Mouse (Mus musculus): ENCODE data around the gene F13b. TPM values are rescaled to one million over a fixed set of nuclear protein-coding genes. Genes with fewer than 3 reads are reported as not detected.

Gene F13b
- not detected for polyA plus RNA-seq (2017; shearing (Covaris generic))

DNA sequence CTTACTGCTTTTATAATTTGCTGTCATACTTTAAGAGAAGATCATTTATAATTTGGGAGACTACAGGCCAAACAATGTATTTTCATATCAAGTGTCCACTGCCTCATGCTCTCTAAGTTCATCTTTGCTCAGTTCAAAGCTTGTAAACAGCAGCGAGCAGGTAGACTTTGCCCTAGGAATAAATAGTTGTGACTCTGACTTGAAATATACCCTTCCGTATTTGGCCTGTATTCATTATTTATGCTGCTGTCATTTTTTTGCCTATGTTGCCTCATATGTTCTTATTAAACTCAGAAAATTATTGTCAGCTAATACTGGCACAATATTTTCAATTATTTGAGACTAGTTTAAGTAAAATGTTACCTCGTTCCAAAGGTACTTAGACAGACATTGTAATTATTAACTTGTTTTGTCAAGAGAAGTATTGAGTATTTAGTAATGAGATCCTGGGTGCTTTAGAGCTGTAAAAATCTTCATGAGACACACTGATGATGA, at the start of gene F13b:
F13b (plus strand) TSS at position 445 of the 495 bp plus-strand sequence.

DNA sequence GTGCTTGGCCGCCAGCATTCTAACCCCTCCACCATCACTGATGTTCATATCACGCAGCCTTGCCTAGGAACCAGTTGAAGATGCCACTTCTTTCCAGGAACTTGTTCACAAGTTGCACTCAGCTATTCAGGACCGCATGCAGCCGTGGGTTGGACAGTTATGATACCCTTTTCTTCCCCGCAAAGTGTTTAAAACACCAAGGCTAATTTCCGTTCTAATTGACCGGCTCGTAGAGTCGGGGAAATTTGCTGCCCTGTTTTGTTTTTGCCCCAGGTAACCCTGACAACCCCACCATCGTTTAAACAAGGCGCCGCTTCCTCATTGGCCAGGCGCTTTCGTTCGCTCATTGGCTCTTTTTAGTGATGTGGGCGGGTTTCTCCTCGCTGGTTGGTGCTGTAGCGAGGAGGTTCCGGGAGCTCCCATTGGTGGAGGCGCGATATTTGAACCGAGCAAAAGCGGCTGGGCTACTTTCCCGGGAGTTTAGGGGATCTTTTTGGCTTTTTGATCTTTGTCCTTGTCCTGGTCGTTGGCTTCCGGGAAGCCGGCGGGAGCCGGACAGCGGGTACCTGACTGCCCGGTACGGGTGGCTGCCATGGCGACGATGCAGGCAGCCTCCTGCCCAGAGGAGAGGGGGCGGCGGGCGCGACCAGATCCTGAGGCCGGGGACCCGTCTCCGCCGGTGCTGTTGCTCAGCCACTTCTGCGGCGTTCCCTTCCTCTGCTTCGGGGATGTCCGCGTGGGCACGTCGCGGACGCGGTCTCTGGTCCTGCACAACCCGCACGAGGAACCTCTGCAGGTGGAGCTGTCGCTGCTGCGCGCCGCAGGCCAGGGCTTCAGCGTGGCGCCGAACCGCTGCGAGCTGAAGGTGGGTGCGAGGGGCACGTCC, 46.9 kb upstream of the F13b start, which contains the start of gene Aspm:
Aspm (plus strand) TSS at position 433 of the 886 bp plus-strand sequence.

GRCm38 (mm10) chr1:139560024-139560423, 58.5 kb downstream of the F13b start, which contains the start of gene Cfhr1:
Gene Cfhr1 (minus strand): TSS chr1:139560272.

Other genes starting within 250 kb of the F13b start
- 0.06 TPM for gene Crb1, start 124.6 kb upstream of the F13b start, polyA plus RNA-seq (2017; shearing (Covaris generic))
- 11.2 TPM for gene Zbtb41, start 79.4 kb upstream of the F13b start, polyA plus RNA-seq (2017; shearing (Covaris generic))
- 0.69 TPM for gene Aspm, start 46.9 kb upstream of the F13b start, polyA plus RNA-seq (2017; shearing (Covaris generic))
- not detected for gene Cfhr1, start 58.6 kb downstream of the F13b start, polyA plus RNA-seq (2017; shearing (Covaris generic))